ENCODE assay signal across 10 mouse cellular contexts in the genomic region with DNA sequence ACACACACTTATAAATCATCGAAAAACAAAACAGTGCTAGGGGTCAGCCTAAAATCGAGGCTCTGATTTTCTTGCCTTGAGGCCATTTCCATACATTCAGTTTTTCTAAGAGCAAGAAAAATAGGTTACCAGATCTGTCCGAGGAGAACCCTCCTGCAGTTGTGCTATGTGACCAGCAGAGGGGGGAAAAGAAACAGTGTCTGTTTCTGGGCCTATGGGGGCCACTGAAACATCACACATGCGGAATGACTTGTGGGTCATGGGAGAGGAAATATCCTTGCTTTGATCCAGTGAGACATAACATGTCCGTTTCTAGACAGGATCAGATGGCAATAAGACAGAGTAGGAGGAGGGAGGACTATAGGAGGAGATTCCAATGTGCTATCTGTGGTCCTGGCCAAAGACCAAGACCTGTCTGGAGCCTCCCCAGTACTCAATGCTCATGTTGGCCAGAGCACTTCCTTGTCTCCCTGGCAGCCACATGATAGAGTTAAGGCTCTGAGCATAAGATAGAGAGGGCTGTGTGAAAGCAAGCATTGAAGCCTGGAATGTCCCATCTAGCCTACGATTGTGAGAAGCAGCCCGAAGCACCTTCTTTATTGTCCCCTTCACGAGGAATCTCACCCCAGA. TPM values are rescaled to one million over a fixed set of nuclear protein-coding genes. Genes with fewer than 3 reads are reported as not detected.
A peak's percentile ranks its signal among the peaks of the same experiment; 100 is the strongest.
DNase-seq lines count a peak whose midpoint lies in the region; ATAC-seq and TF ChIP-seq lines count a peak whose summit lies in the region.
"Had no signal": no experiment of that assay in that cellular context is flagged by ENCODE, and none has a peak within 500 bp of the region (broad histone marks: within the 10 kb centered on the region; RNA-seq: fewer than 3 reads in every experiment).

No protein-coding gene starts in this region.

- TF ChIP-seq POLR2A in bone marrow macrophage, adult 2 months (IDR thresholded peaks at IDR 0.05; ENCODE audit: borderline replicate concordance, low read depth, low read length): no peak

- H3K9me3 ChIP-seq in heart, embryonic 13.5 days: no peaks in the 10 kb centered on the region
- H3K9me3 ChIP-seq in lung, embryonic 14.5 days (ENCODE audit: low read depth, low read length): no peaks in the 10 kb centered on the region
- H3K9me3 ChIP-seq: limb, embryonic 12.5 days; stomach, embryonic 15.5 days had no signal

- intact Hi-C loops in left cerebral cortex, postnatal 25 days (cut with DNase I): loop anchor here (2.0 to 5.0 kb wide), 2 partner anchors 86 to 140 kb away; no protein-coding TSS in a partner anchor

- 32% methylated on average over 8 of the region's 8 CpGs for WGBS in heart, embryonic 13.5 days
- 37% methylated on average over 8 of the region's 8 CpGs for WGBS in lung, embryonic 14.5 days

- H3K4me2 ChIP-seq in heart, embryonic 13.5 days: no peak overlapping the region
- H3K4me2 ChIP-seq in lung, embryonic 14.5 days: no peak overlapping the region
- H3K4me2 ChIP-seq: limb, embryonic 12.5 days; stomach, embryonic 15.5 days had no signal

- peak; percentile 54; the same call in 1 of the 2 replicates for TF ChIP-seq CTCF in bone marrow macrophage, adult 2 months (IDR thresholded peaks at IDR 0.05; ENCODE audit: low read depth, low read length)
- peak; percentile 87 for TF ChIP-seq CTCF in lung, embryonic 14.5 days (IDR thresholded peaks at IDR 0.05; ENCODE audit: low read depth)

- no peaks in the 10 kb centered on the region for H3K36me3 ChIP-seq in heart, embryonic 13.5 days
- no peaks in the 10 kb centered on the region for H3K36me3 ChIP-seq in lung, embryonic 14.5 days (ENCODE audit: insufficient read depth)
- H3K36me3 ChIP-seq: limb, embryonic 12.5 days; stomach, embryonic 15.5 days had no signal

- H3K9ac ChIP-seq in heart, embryonic 13.5 days: no peak overlapping the region
- H3K9ac ChIP-seq in lung, embryonic 14.5 days: no peak overlapping the region
- H3K9ac ChIP-seq: limb, embryonic 12.5 days; stomach, embryonic 15.5 days had no signal

- DNase-seq in adrenal gland, postnatal 10 days: peak; percentile 35
- DNase-seq in adrenal gland, adult 8-10 months: no peak
- peak; percentile 4 to 19 for DNase-seq in left cerebral cortex, postnatal 25 days (ENCODE audit: low spot score in 2 of 2)
- DNase-seq in left cerebral cortex, adult 9 months (ENCODE audit: low spot score in 2 of 2): no peak
- peak; percentile 85 for DNase-seq in lung, embryonic 14.5 days
- DNase-seq in thymus, postnatal 36 days: peak; percentile 11 to 17

- H3K27me3 ChIP-seq in heart, embryonic 13.5 days (replicated peaks): no peaks in the 10 kb centered on the region
- no peaks in the 10 kb centered on the region for H3K27me3 ChIP-seq in lung, embryonic 14.5 days (ENCODE audit: insufficient read depth, low read length)
- H3K27me3 ChIP-seq: limb, embryonic 12.5 days; stomach, embryonic 15.5 days had no signal

- H3K4me1 ChIP-seq in bone marrow macrophage, adult 2 months (ENCODE audit: control insufficient read depth, insufficient read depth, low read length): no peaks in the 10 kb centered on the region
- H3K4me1 ChIP-seq in heart, embryonic 13.5 days: peaks cover 37% of the 10 kb centered on the region
- peaks cover 3% of the 10 kb centered on the region; the same call in 1 of the 2 replicates for H3K4me1 ChIP-seq in lung, embryonic 14.5 days (ENCODE audit: insufficient read depth)
- H3K4me1 ChIP-seq: stomach, embryonic 15.5 days had no signal

- no peak overlapping the region for H3K4me3 ChIP-seq in bone marrow macrophage, adult 2 months (ENCODE audit: insufficient read depth, low read length)
- H3K4me3 ChIP-seq in heart, embryonic 13.5 days: no peak overlapping the region
- no peak overlapping the region for H3K4me3 ChIP-seq in lung, embryonic 14.5 days (ENCODE audit: low read depth, low read length)
- H3K4me3 ChIP-seq: limb, embryonic 12.5 days; stomach, embryonic 15.5 days had no signal

- peak; percentile 43; the same call in 1 of the 2 replicates for ATAC-seq in heart, embryonic 13.5 days (ENCODE audit: extremely low read depth, insufficient number of reproducible peaks, low FRiP score, low TSS enrichment)
- peak; percentile 60; the same call in 1 of the 2 replicates for ATAC-seq in lung, embryonic 14.5 days (ENCODE audit: insufficient read depth)

- no peak overlapping the region for H3K27ac ChIP-seq in bone marrow macrophage, adult 2 months (ENCODE audit: insufficient read depth, low read depth, low read length)
- no peak overlapping the region; the same call in 1 of the 2 replicates for H3K27ac ChIP-seq in heart, embryonic 13.5 days (replicated peaks)
- no peak overlapping the region for H3K27ac ChIP-seq in lung, embryonic 14.5 days (ENCODE audit: low read depth)
- H3K27ac ChIP-seq: limb, embryonic 12.5 days; stomach, embryonic 15.5 days had no signal

RNA-seq across cellular contexts. Expression of gene Dnmt3c, which starts 14.4 kb away (rescaled TPM):
- total RNA-seq in adrenal gland, postnatal 10 days (2021): not detected
- not detected for total RNA-seq in adrenal gland, adult 8-10 months (2022)
- total RNA-seq in left cerebral cortex, postnatal 25 days (2021): not detected
- polyA plus RNA-seq in bone marrow macrophage, adult 2 months (2012; ENCODE audit: insufficient read depth, insufficient read length, missing spikeins): not detected in 2 replicates
- not detected in 2 replicates for polyA plus RNA-seq in heart, embryonic 13.5 days (2015; fragmentation: Nextera tagmentation; extraction: Ambion mirVana)
- 0.11 and 0.12 TPM in 2 replicates for polyA plus RNA-seq in lung, embryonic 14.5 days (2014; fragmentation: Nextera tagmentation; extraction: Ambion mirVana)
- polyA plus RNA-seq: limb, embryonic 12.5 days had no signal

RNA-seq across cellular contexts. Expression of gene Mapre1, which starts 30.3 kb away (rescaled TPM):
- 100 to 1,000 TPM; 107 to 115 TPM for total RNA-seq in adrenal gland, postnatal 10 days (2021)
- 100 to 1,000 TPM in 3 of 4 experiments, 10 to 100 TPM in 1; 72.9 to 117 (median 101) TPM for total RNA-seq in adrenal gland, adult 8-10 months (2022)
- 100 to 1,000 TPM in 1 of 2 experiments, 10 to 100 TPM in 1; 92.4 to 101 TPM for total RNA-seq in left cerebral cortex, postnatal 25 days (2021)
- polyA plus RNA-seq in bone marrow macrophage, adult 2 months (2012; ENCODE audit: insufficient read depth, insufficient read length, missing spikeins): 93.2 and 93.8 TPM in 2 replicates
- 232 and 254 TPM in 2 replicates for polyA plus RNA-seq in heart, embryonic 13.5 days (2015; fragmentation: Nextera tagmentation; extraction: Ambion mirVana)
- polyA plus RNA-seq in lung, embryonic 14.5 days (2014; fragmentation: Nextera tagmentation; extraction: Ambion mirVana): 235 and 264 TPM in 2 replicates

Comparison
In these comparisons a context has a peak if more than half of its experiments do, and no peak if none do; other contexts are left out.
1. DNase-seq: peak in adrenal gland, postnatal 10 days (single experiment), left cerebral cortex, postnatal 25 days (2 of 2), lung, embryonic 14.5 days (single experiment) and thymus, postnatal 36 days (2 of 2); none in adrenal gland, adult 8-10 months (single experiment) and left cerebral cortex, adult 9 months (0 of 2).